Mouse (Mus musculus) forelimb bud, embryonic 11.5 days (tissue): Measurements from ENCODE around the gene Uqcc1.
A peak's percentile ranks its signal among the peaks of the same experiment; 100 is the strongest.

Experiments used
- DNase-seq: peaks from one replicate; pipeline ENCODE4 v3.0.0-alpha.2; 2012; ENCODE audit warnings: low read depth, low spot score

Gene Uqcc1

GRCm38 (mm10) chr2:155929531-155930442, at the start of gene Uqcc1:
Uqcc1 (minus strand) TSS chr2:155930310.
- DNase-seq = peak; percentile 92

GRCm38 (mm10) chr2:155979328-155979991, 49.4 kb upstream of the Uqcc1 start:
- no peak for DNase-seq

- DNase-seq = no peak
Observed at GRCm38 (mm10) chr2:155974087-155974731, 44.1 kb upstream of the Uqcc1 start.

DNA sequence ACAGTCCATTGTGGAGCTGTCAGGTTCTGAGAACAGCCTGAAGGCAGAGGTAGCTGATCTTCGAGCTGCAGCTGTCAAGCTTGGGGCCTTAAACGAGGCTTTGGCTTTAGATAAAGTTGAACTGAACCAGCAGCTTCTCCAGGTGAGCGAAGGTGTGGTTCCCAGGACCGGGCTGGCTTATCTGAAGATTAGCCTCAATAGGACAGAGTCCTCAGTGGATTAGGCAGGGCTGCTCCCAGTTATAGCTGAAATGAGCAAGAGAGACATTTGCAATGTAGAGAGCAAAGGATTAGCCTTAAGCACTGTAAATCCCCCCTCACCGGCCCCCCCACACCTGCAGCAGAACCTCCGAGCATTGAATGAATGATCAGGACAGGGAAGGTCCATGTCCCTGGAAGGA, 43.2 kb upstream of the Uqcc1 start:
- no peak for DNase-seq

DNA sequence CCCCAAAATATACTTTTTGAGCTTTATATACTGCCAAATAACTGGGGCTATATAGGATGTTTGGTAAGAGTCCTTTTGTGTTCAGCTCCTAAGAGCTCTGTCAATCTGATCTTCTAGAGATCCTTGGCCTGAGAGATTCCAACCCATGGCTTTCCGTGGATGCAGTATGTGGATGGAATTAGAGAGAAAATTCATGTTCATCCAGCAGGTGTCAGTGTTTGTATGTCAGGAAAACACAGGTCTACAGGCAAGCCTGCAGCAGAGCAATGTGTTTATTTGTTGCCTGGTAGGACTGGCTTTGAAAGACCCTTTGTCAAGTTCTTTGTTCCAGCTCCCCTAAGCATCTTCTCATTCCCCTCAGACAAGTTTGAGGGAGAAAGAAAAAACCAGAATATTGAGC, 32.9 kb upstream of the Uqcc1 start:
- DNase-seq = no peak

DNA sequence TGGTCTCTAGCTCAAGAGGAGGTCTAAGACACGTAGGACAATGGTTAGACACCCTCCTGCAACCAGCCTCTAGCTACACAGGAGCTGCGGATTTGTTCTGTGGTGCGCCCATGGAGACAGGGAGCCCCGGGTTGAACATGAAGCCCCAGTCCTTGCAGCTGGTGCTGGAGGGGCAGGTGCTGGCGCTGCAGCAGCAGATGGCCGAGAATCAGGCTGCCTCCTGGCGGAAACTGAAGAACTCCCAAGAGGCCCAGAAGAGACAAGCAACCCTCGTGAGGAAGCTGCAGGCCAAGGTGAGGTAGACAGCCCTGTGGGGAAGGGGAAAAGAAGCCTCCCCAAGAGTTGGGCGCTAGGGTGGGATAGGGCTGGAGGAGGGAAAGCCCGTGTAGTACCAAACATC, 31.8 kb upstream of the Uqcc1 start:
- DNase-seq = no peak

DNA sequence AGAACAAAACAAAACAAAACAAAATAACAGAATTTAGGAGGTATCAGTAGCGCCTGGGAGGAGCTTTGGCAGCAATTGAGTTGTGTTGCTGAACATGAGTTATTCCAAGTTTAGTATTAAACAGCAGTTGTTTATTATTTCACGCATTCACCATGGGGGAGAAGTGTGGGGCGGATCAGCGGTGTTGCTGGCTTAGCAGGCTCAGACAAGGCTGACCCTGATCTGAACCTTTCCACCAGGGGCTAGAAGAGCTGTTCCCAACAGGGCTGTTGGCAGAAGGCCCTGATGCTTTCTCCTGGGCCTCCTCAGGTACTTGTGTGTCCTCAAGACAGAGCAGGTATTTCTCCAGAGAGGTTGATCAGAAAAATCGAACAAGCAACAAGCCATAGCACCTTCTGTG, 29.9 kb upstream of the Uqcc1 start:
- no peak for DNase-seq

- DNase-seq = peak; percentile 92
Observed at GRCm38 (mm10) chr2:155956134-155957059, 26.3 kb upstream of the Uqcc1 start, which contains the start of gene Cep250. Cep250 (plus strand) TSS chr2:155956458.

DNA sequence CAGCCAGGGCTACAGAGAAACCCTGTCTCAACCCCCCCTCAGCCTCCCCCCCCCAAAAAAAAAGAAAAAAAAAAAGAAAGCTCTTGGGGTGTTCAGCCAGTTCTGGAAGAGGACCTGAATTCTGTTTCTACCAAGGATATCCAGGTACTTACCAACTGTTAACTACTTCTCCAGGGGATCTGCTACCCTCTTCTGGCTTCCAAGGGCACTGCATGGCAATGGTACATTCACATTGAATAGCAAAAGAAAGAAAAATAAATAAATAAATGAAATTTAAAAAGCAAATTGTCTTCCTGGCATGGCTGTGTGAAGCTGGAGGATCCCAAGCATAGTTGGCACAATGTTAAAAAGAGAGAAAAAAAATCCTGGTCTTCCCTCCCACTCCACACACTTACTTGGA, 21.9 kb upstream of the Uqcc1 start:
- DNase-seq = peak; percentile 63

GRCm38 (mm10) chr2:155949362-155949761, 19.3 kb upstream of the Uqcc1 start:
- DNase-seq = peak; percentile 76

- no peak for DNase-seq
Observed at GRCm38 (mm10) chr2:155947390-155948002, 17.4 kb upstream of the Uqcc1 start.

DNA sequence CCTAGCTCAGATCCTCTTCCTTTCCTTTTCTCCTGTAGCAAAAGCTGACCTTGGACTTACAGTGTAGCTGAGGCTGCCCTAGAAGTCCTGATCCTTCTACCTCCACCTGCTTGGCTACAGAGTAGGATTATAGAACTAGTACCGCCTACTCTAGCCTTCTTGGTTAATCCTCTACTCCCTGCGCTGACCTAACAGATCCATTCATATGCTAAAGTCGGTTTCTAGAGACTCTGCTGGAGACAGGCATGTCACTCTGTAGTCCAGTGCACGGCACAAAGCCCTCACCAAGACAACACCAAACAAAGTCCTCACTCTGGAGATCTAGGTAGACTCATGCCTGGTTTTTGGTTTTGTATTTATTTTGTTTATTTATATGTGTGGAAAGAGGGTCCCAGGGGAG, 16.4 kb upstream of the Uqcc1 start:
- DNase-seq = no peak

GRCm38 (mm10) chr2:155946069-155946468, 16.0 kb upstream of the Uqcc1 start:
- peak; percentile 76 for DNase-seq

- no peak for DNase-seq
Observed at GRCm38 (mm10) chr2:155945580-155945979, 15.5 kb upstream of the Uqcc1 start.

DNA sequence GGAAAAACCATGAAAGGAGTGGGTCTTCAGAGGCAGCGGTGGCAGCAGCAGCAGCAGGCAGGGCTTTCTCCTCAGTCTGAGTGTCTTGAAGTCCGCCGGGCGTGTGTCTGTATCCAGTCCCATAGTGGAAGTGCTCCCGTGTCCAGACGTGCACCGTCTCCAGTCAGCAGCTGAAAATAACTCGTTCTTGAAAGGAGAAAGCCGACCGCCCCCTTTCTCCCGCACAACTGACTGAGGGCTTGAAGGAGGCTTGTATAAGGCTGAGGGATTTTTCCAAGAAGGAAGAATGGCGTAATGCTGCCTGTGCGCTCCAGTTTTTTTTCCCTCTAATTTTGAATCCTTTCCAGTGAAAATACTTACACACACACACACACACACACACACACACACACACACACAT, 15.0 kb upstream of the Uqcc1 start, which contains the start of gene Gdf5:
Gene Gdf5 (minus strand): TSS at position 244 of the 400 bp plus-strand sequence.
- DNase-seq = no peak

DNA sequence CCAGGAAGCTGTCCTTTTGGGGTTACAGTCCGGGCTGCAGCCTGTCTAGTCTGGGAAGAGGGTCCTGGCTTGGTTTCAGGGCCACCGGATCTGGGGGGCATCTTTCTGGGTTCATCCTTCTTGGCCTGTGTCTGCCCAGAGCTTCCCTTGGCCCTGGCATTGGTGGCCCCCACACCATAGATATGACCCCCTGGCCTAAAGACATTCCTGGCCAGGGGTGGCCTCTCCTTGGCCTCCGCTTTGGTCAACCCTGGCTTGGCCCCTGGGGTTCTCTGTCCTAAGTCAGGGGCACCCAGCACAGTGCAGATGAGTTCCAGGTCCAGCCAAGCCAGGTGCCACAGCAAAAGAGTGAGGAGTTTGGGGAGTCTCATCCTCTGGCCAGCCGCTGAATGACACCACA, 14.6 kb upstream of the Uqcc1 start:
- DNase-seq = no peak

DNA sequence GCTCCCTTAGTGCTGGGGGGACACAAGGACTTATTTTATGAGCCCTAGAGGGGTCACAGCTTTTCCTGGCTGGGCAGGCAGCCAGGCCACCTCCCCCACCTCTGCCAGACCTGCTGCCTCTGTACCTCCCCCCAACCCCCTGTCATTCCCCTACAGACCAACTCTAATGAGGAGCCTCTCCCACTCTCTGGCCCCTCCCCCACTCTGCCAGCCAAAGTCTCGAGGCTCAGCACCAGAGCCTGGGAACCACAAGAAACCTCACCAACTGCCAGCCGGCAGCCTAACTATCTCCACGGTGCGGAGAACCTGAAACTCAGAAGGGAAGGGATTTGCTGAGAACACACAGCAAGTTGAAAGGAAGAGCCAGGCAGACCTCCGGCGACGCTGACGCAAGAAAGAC, 13.4 kb upstream of the Uqcc1 start:
- peak; percentile 71 for DNase-seq

- DNase-seq = no peak
Observed at GRCm38 (mm10) chr2:155941697-155942442, 11.8 kb upstream of the Uqcc1 start.

DNA sequence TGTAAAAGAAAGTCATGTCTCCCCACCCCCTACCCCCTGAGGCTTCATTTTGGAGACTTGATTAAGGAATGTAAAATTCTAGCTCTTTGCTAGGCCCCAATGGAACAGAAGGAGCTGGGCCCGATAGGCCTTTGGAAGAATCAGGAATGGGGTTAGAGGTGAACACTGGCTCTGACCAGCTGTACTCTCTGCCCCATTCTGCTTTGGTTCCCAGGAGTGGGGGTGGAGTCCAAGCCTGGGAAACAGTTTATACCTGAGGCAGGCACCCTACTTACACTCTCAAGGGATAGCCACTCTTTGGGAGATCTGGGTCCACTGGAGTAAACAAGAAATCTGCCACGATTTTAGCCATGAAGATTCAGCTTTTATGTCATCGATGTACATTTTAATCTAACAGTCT, 10.6 kb upstream of the Uqcc1 start, which contains the start of gene Gm15557:
Gene Gm15557 (plus strand): TSS at position 48 of the 400 bp plus-strand sequence.
- no peak for DNase-seq
